Mouse (Mus musculus) embryonic facial prominence, embryonic 10.5 days (tissue): ENCODE measurements around the gene Rbm45. TPM values are rescaled to one million over a fixed set of nuclear protein-coding genes. Genes with fewer than 3 reads are reported as not detected.

Experiments used
- polyA plus RNA-seq: library from polyadenylated mRNA; unstranded; fragments of >200 nt; fragmentation: Nextera tagmentation; extraction: Ambion mirVana; gene quantifications from 2 replicates; pipeline ENCODE4 v1.2.1, GENCODE M21; 2016

The Rbm45 gene
- polyA plus RNA-seq, 1 experiment from 2014 or later = 20.6 TPM

Other genes with a start within 250 kb of the Rbm45 start
- gene Pde11a, start 31.2 kb upstream of the Rbm45 start, polyA plus RNA-seq = 0.50 and 0.99 TPM in 2 replicates
- not detected in 2 replicates for gene Cyct, start 9.5 kb upstream of the Rbm45 start, polyA plus RNA-seq
- gene Osbpl6, start 36.5 kb downstream of the Rbm45 start, polyA plus RNA-seq = 13.5 and 15.4 TPM in 2 replicates